Mouse (Mus musculus): ENCODE data around the gene Foxa1. TPM values are rescaled to one million over a fixed set of nuclear protein-coding genes. Genes with fewer than 3 reads are reported as not detected.

Foxa1 gene
- polyA plus RNA-seq, 1 experiment from 2014 or later, result 3.2 TPM

- Histone ChIP-seq H3K27me3 (replicated peaks; ENCODE audit: control insufficient read depth, insufficient read depth, low read length) (peaks cover 98% of the 10 kb centered on the region), H3K9me3 (ENCODE audit: control insufficient read depth, low read length) (no peaks in the 10 kb centered on the region), H3K36me3 (ENCODE audit: control insufficient read depth, insufficient read depth, low read length) (no peaks in the 10 kb centered on the region), H3K4me2 (ENCODE audit: low read depth, low read length) (no peak overlapping the region), H3K4me3 (ENCODE audit: low read depth, low read length) (no peak overlapping the region), H3K27ac (replicated peaks; ENCODE audit: low read depth, low read length) (no peak overlapping the region), H3K9ac (ENCODE audit: low read depth, low read length) (no peak overlapping the region), H3K4me1 (ENCODE audit: control insufficient read depth, insufficient read depth, low read length) (peaks cover 3% of the 10 kb centered on the region; the same call in 1 of the 2 replicates)
- WGBS, result 1% methylated on average over 31 of the region's 31 CpGs
- ATAC-seq (ENCODE audit: low read depth) (no peak), DNase-seq (ENCODE audit: low spot score) (no peak)
These were observed 3.6 kb upstream of the Foxa1 start for GRCm38 (mm10) chr12:57550181-57550808.

GRCm38 (mm10) chr12:57549667-57550160 is 3.0 kb upstream of the Foxa1 start:
- Histone ChIP-seq H3K4me3 (ENCODE audit: low read depth, low read length) (no peak overlapping the region), H3K4me1 (ENCODE audit: control insufficient read depth, insufficient read depth, low read length) (peaks cover 3% of the 10 kb centered on the region; the same call in 1 of the 2 replicates), H3K36me3 (ENCODE audit: control insufficient read depth, insufficient read depth, low read length) (no peaks in the 10 kb centered on the region), H3K27ac (replicated peaks; ENCODE audit: low read depth, low read length) (no peak overlapping the region), H3K9ac (ENCODE audit: low read depth, low read length) (no peak overlapping the region), H3K9me3 (ENCODE audit: control insufficient read depth, low read length) (no peaks in the 10 kb centered on the region), H3K27me3 (replicated peaks; ENCODE audit: control insufficient read depth, insufficient read depth, low read length) (peaks cover 98% of the 10 kb centered on the region), H3K4me2 (ENCODE audit: low read depth, low read length) (no peak overlapping the region)
- no peak for DNase-seq (ENCODE audit: low spot score)
- 2% methylated on average over 14 of the region's 15 CpGs for WGBS
- ATAC-seq (ENCODE audit: low read depth), result no peak

GRCm38 (mm10) chr12:57548981-57549666 is 2.4 kb upstream of the Foxa1 start:
- no peak for DNase-seq (ENCODE audit: low spot score)

GRCm38 (mm10) chr12:57548352-57548980 is 1.8 kb upstream of the Foxa1 start:
- no peak overlapping the region for H3K9ac ChIP-seq (ENCODE audit: low read depth, low read length)
- DNase-seq (ENCODE audit: low spot score) (no peak), ATAC-seq (ENCODE audit: low read depth) (no peak)
- H3K27ac ChIP-seq (replicated peaks; ENCODE audit: low read depth, low read length), result no peak overlapping the region
- H3K4me2 ChIP-seq (ENCODE audit: low read depth, low read length), result no peak overlapping the region
- no peaks in the 10 kb centered on the region for H3K9me3 ChIP-seq (ENCODE audit: control insufficient read depth, low read length)
- H3K36me3 ChIP-seq (ENCODE audit: control insufficient read depth, insufficient read depth, low read length), result no peaks in the 10 kb centered on the region
- no peak overlapping the region for H3K4me3 ChIP-seq (ENCODE audit: low read depth, low read length)
- peaks cover 98% of the 10 kb centered on the region for H3K27me3 ChIP-seq (replicated peaks; ENCODE audit: control insufficient read depth, insufficient read depth, low read length)
- peaks cover 3% of the 10 kb centered on the region; the same call in 1 of the 2 replicates for H3K4me1 ChIP-seq (ENCODE audit: control insufficient read depth, insufficient read depth, low read length)
- WGBS, result under 1% methylated on average over 20 of the region's 20 CpGs

More at GRCm38 (mm10) chr12:57548981-57549666, 2.4 kb upstream of the Foxa1 start:
- Histone ChIP-seq H3K4me2 (ENCODE audit: low read depth, low read length) (no peak overlapping the region), H3K9ac (ENCODE audit: low read depth, low read length) (no peak overlapping the region), H3K36me3 (ENCODE audit: control insufficient read depth, insufficient read depth, low read length) (no peaks in the 10 kb centered on the region), H3K27ac (replicated peaks; ENCODE audit: low read depth, low read length) (no peak overlapping the region), H3K9me3 (ENCODE audit: control insufficient read depth, low read length) (no peaks in the 10 kb centered on the region), H3K4me1 (ENCODE audit: control insufficient read depth, insufficient read depth, low read length) (peaks cover 3% of the 10 kb centered on the region; the same call in 1 of the 2 replicates), H3K27me3 (replicated peaks; ENCODE audit: control insufficient read depth, insufficient read depth, low read length) (peaks cover 98% of the 10 kb centered on the region), H3K4me3 (ENCODE audit: low read depth, low read length) (no peak overlapping the region)
- 3% methylated on average over 23 of the region's 25 CpGs for WGBS
- no peak for ATAC-seq (ENCODE audit: low read depth)

GRCm38 (mm10) chr12:57547890-57548289 is 1.2 kb upstream of the Foxa1 start:
- Histone ChIP-seq H3K4me1 (ENCODE audit: control insufficient read depth, insufficient read depth, low read length) (peaks cover 6% of the 10 kb centered on the region; the same call in 1 of the 2 replicates), H3K9me3 (ENCODE audit: control insufficient read depth, low read length) (no peaks in the 10 kb centered on the region), H3K27ac (replicated peaks; ENCODE audit: low read depth, low read length) (no peak overlapping the region), H3K4me2 (ENCODE audit: low read depth, low read length) (no peak overlapping the region), H3K36me3 (ENCODE audit: control insufficient read depth, insufficient read depth, low read length) (no peaks in the 10 kb centered on the region), H3K4me3 (ENCODE audit: low read depth, low read length) (no peak overlapping the region), H3K9ac (ENCODE audit: low read depth, low read length) (no peak overlapping the region), H3K27me3 (replicated peaks; ENCODE audit: control insufficient read depth, insufficient read depth, low read length) (peaks cover 98% of the 10 kb centered on the region)
- WGBS, result under 1% methylated on average over 9 of the region's 9 CpGs
- ATAC-seq (ENCODE audit: low read depth), result no peak
- DNase-seq (ENCODE audit: low spot score), result no peak

GRCm38 (mm10) chr12:57545371-57546241 is 1.1 kb downstream of the Foxa1 start:
- H3K9me3 ChIP-seq (ENCODE audit: control insufficient read depth, low read length), result no peaks in the 10 kb centered on the region
- ATAC-seq (ENCODE audit: low read depth) (peak; percentile 58), DNase-seq (ENCODE audit: low spot score) (no peak)
- WGBS, result 2% methylated on average over 29 of the region's 106 CpGs
- peak overlapping the region; percentile 46 for H3K4me3 ChIP-seq (ENCODE audit: low read depth, low read length)
- peaks cover 12% of the 10 kb centered on the region; the same call in 1 of the 2 replicates for H3K4me1 ChIP-seq (ENCODE audit: control insufficient read depth, insufficient read depth, low read length)
- H3K9ac ChIP-seq (ENCODE audit: low read depth, low read length), result peak overlapping the region; percentile 43
- H3K4me2 ChIP-seq (ENCODE audit: low read depth, low read length), result peak overlapping the region; percentile 79
- no peaks in the 10 kb centered on the region for H3K36me3 ChIP-seq (ENCODE audit: control insufficient read depth, insufficient read depth, low read length)
- H3K27ac ChIP-seq (replicated peaks; ENCODE audit: low read depth, low read length), result no peak overlapping the region; the same call in 1 of the 2 replicates
- peaks cover 98% of the 10 kb centered on the region for H3K27me3 ChIP-seq (replicated peaks; ENCODE audit: control insufficient read depth, insufficient read depth, low read length)

GRCm38 (mm10) chr12:57544641-57545370 is 1.9 kb downstream of the Foxa1 start:
- Histone ChIP-seq H3K9ac (ENCODE audit: low read depth, low read length) (peak overlapping the region; percentile 43), H3K27me3 (replicated peaks; ENCODE audit: control insufficient read depth, insufficient read depth, low read length) (peaks cover 95% of the 10 kb centered on the region), H3K9me3 (ENCODE audit: control insufficient read depth, low read length) (no peaks in the 10 kb centered on the region), H3K4me2 (ENCODE audit: low read depth, low read length) (peak overlapping the region; percentile 79), H3K4me3 (ENCODE audit: low read depth, low read length) (peak overlapping the region; percentile 46), H3K4me1 (ENCODE audit: control insufficient read depth, insufficient read depth, low read length) (peaks cover 12% of the 10 kb centered on the region; the same call in 1 of the 2 replicates), H3K36me3 (ENCODE audit: control insufficient read depth, insufficient read depth, low read length) (no peaks in the 10 kb centered on the region), H3K27ac (replicated peaks; ENCODE audit: low read depth, low read length) (no peak overlapping the region; the same call in 1 of the 2 replicates)
- DNase-seq (ENCODE audit: low spot score) (peak; percentile 88), ATAC-seq (ENCODE audit: low read depth) (no peak)
- WGBS, result 2% methylated on average over 31 of the region's 31 CpGs

Measured in embryonic facial prominence, embryonic 14.5 days (tissue).